Mouse (Mus musculus): ENCODE measurements around the gene Nfkbie. TPM values are rescaled to one million over a fixed set of nuclear protein-coding genes. Genes with fewer than 3 reads are reported as not detected.
A peak's percentile ranks its signal among the peaks of the same experiment; 100 is the strongest.

Gene Nfkbie
- polyA plus RNA-seq, 1 experiment from 2014 or later = 5.7 TPM

DNA sequence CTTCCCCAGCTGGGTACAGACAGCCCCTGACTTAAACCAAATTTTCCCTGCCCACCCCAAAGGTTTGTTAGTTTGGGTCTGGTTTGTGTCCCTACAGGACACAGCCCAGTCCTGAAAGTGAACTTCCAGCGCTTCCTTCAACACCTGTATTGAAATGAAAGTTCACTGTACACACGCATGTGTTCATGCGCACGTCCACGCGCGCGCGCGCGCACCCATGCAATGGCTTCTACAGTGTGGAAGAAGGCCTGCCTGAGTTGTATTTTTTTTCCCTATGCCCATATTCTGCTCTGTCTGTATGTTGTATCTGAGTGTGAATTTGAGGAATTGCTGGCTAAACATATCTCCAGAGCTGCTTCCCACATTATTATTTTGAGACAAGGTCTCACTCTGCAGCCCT is 9.6 kb downstream of the Nfkbie start:
- Histone ChIP-seq H3K9me3 (replicated peaks) (no peaks in the 10 kb centered on the region), H3K4me1 (peaks cover 60% of the 10 kb centered on the region), H3K36me3 (peaks cover 48% of the 10 kb centered on the region), H3K27me3 (no peaks in the 10 kb centered on the region), H3K4me2 (peak overlapping the region; percentile 70), H3K9ac (peak overlapping the region; percentile 95), H3K4me3 (replicated peaks) (peak overlapping the region; percentile 97), H3K27ac (peak overlapping the region; percentile 95; the same call in 1 of the 2 replicates)
- no peak for ATAC-seq (replicated peaks; ENCODE audit: low FRiP score)
- WGBS = 94% methylated on average over 11 of the region's 11 CpGs

DNA sequence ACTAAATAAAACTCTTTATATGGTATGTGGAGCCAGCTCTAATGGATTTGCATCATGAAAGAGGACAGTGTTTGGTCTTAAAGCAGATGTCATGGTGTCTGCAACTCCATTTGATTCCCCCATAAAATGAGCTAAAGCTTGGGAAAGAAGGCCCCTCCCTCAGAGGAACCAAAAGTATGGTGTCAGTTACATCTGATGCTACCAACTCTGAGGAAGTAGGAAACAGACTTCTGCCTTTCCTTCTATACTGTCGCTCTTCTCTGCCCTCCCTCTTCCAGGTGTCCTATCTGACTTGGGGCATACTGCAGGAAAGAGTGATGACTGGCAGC is 10.5 kb downstream of the Nfkbie start:
- ATAC-seq (replicated peaks; ENCODE audit: low FRiP score) = no peak
- Histone ChIP-seq H3K27me3 (no peaks in the 10 kb centered on the region), H3K27ac (peak overlapping the region; percentile 7; the same call in 1 of the 2 replicates), H3K4me3 (replicated peaks) (no peak overlapping the region), H3K9ac (no peak overlapping the region), H3K9me3 (replicated peaks) (no peaks in the 10 kb centered on the region), H3K4me2 (no peak overlapping the region), H3K4me1 (peaks cover 69% of the 10 kb centered on the region), H3K36me3 (peaks cover 57% of the 10 kb centered on the region)
- 71% methylated on average over 1 of the region's 1 CpGs for WGBS

DNA sequence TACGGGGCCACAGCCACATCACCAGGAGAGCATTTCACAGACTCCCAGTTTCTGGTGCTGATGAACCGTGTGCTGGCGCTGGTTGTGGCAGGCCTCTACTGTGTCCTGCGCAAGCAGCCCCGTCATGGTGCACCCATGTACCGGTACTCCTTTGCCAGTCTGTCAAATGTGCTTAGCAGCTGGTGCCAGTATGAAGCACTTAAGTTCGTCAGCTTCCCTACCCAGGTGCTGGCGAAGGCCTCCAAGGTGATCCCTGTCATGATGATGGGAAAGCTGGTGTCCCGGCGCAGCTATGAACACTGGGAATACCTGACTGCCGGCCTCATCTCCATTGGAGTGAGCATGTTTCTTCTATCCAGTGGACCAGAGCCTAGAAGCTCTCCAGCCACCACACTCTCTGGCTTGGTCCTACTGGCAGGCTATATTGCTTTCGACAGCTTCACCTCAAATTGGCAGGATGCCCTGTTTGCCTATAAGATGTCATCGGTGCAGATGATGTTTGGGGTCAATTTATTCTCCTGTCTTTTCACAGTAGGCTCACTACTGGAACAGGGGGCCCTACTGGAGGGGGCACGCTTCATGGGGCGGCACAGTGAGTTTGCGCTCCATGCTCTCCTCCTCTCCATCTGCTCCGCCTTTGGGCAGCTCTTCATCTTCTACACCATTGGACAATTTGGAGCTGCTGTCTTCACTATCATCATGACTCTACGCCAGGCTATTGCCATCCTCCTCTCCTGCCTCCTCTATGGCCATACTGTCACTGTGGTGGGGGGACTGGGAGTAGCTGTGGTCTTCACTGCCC is 11.1 kb downstream of the Nfkbie start:
- no peak for ATAC-seq (replicated peaks; ENCODE audit: low FRiP score)
- H3K9me3 ChIP-seq (replicated peaks) = no peaks in the 10 kb centered on the region
- H3K9ac ChIP-seq = no peak overlapping the region
- H3K4me3 ChIP-seq (replicated peaks) = no peak overlapping the region
- peaks cover 75% of the 10 kb centered on the region for H3K4me1 ChIP-seq
- no peak overlapping the region for H3K4me2 ChIP-seq
- H3K27me3 ChIP-seq = no peaks in the 10 kb centered on the region
- peak overlapping the region; percentile 7 for H3K27ac ChIP-seq
- WGBS = 65% methylated on average over 18 of the region's 18 CpGs
- peaks cover 63% of the 10 kb centered on the region for H3K36me3 ChIP-seq

DNA sequence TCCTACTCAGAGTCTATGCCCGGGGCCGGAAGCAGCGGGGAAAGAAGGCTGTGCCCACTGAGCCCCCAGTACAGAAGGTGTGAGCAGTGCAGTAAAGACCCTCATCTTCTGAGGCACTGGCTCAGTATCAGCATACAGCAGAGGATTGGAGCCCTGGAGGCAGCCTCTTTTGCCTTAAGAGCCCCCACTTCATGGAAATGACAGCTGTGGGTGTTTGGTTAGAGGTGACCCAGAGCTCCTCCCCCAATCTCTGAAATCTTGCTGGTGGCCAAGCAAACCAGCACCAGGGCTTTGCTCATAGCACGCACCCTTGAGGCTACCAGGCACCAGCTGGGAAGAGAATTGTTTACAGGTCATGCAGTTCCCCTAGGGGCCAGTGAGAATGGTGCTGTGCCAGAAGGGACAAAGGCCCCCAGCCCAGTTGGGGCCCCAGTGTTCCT is 11.7 kb downstream of the Nfkbie start:
- Histone ChIP-seq H3K4me1 (peaks cover 78% of the 10 kb centered on the region), H3K4me3 (replicated peaks) (no peak overlapping the region), H3K27me3 (no peaks in the 10 kb centered on the region), H3K9ac (no peak overlapping the region), H3K4me2 (no peak overlapping the region), H3K27ac (peak overlapping the region; percentile 7; the same call in 1 of the 2 replicates), H3K9me3 (replicated peaks) (no peaks in the 10 kb centered on the region), H3K36me3 (peaks cover 69% of the 10 kb centered on the region)
- 24% methylated on average over 4 of the region's 4 CpGs for WGBS
- ATAC-seq (replicated peaks; ENCODE audit: low FRiP score) = no peak

DNA sequence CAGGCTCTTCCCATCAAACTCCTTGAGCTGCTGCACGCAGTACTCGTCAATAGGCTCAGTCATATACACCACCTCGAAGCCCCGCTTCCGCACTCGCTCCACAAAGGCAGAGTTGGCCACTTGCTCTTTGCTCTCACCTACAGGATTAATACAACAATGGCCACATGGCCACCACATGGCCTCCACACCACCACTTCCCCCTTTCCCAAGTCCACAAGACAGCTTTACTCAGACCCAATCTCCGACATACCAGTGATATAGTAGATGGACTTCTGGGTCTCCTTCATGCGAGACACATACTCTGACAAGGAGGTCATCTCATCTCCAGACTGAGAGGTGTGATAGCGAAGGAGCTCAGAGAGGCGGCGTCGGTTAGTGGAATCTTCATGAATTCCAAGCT is 13.5 kb downstream of the Nfkbie start:
- no peaks in the 10 kb centered on the region for H3K27me3 ChIP-seq
- no peaks in the 10 kb centered on the region for H3K9me3 ChIP-seq (replicated peaks)
- no peak overlapping the region for H3K27ac ChIP-seq
- peaks cover 69% of the 10 kb centered on the region for H3K4me1 ChIP-seq
- WGBS = 88% methylated on average over 12 of the region's 12 CpGs
- H3K4me3 ChIP-seq (replicated peaks) = no peak overlapping the region
- H3K4me2 ChIP-seq = no peak overlapping the region
- H3K9ac ChIP-seq = no peak overlapping the region
- ATAC-seq (replicated peaks; ENCODE audit: low FRiP score) = no peak
- H3K36me3 ChIP-seq = peaks cover 69% of the 10 kb centered on the region

DNA sequence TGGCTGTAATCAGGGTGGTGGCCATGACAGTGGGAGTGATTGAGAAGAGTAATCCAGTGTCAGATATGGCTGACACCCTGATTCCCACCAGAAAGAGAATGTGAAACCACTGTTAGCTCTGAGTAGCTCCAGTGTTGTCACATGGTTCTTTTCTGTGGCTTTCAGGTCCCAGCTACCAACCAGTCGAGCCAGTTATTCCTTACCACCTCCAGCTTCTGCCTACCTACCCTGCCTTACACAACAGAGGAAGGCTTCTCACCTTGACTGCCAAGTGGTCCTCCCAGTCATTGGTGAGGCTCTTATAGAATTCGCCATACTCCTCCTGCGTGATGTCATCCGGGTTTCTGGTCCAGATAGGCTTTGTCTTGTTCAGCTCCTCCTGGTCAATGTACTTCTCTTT is 14.5 kb downstream of the Nfkbie start:
- H3K4me1 ChIP-seq = peaks cover 72% of the 10 kb centered on the region
- peak overlapping the region; percentile 23; the same call in 1 of the 2 replicates for H3K27ac ChIP-seq
- H3K27me3 ChIP-seq = no peaks in the 10 kb centered on the region
- H3K4me3 ChIP-seq (replicated peaks) = 0 out of 2 replicates have a peak overlapping the region, but pooled peaks have one; percentile 7
- no peak overlapping the region for H3K9ac ChIP-seq
- H3K36me3 ChIP-seq = peaks cover 69% of the 10 kb centered on the region
- ATAC-seq (replicated peaks; ENCODE audit: low FRiP score) = no peak
- no peak overlapping the region for H3K4me2 ChIP-seq
- H3K9me3 ChIP-seq (replicated peaks) = no peaks in the 10 kb centered on the region
- WGBS = 84% methylated on average over 4 of the region's 4 CpGs

DNA sequence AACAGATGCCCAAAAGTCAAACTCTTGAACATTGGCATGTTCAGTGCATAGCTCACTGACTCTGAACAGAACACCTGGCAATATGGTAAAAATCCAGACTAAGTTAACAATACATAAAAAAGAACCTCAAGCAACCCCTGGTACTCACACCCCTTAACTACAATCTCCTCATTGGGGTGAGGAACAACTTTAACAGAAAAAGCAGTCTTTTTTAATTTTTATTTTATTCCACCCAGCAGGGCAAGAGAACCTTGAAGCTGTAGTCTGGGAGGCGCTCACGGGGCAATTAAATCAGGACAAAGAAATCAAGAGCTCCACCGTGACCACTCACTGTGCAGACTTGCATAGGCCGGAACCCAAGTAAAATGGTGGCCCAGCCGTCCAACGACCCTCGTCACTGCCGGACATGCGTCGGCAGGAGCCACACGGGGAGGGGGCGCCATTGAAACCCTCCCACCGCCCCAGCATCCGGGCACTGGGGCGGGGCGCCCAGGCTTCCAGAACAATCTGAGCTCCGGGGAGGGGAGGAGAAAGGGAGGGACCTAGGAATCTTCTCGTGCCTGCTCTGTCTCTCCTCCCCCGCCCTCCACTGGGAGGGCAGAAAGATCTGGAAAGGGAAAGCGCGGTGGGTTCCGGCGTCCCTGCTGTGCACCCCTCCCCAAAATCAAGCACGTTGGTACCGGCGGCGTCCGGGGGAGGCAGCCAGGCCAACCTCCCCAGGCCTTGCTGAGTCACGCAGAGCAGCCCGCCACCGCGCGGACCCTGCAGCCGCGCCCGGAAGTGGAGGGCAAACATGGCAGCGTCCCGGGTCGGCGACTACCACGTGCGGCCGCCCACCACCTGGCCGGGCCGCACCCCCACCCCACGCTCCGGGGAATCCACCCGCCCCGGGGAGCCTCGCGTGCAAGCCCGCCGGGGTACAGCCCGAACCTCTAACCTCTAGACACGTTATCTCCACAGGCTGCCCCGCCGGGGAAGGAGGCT is 16.9 kb downstream of the Nfkbie start:
- under 1% methylated on average over 57 of the region's 57 CpGs for WGBS
- ATAC-seq (replicated peaks; ENCODE audit: low FRiP score) = peak; percentile 65
- peak overlapping the region; percentile 88 for H3K4me2 ChIP-seq
- H3K36me3 ChIP-seq = peaks cover 48% of the 10 kb centered on the region
- H3K27ac ChIP-seq = peak overlapping the region; percentile 99
- H3K4me3 ChIP-seq (replicated peaks) = peak overlapping the region; percentile 97
- no peaks in the 10 kb centered on the region for H3K9me3 ChIP-seq (replicated peaks)
- H3K9ac ChIP-seq = peak overlapping the region; percentile 100
- H3K4me1 ChIP-seq = peaks cover 56% of the 10 kb centered on the region
- no peaks in the 10 kb centered on the region for H3K27me3 ChIP-seq

DNA sequence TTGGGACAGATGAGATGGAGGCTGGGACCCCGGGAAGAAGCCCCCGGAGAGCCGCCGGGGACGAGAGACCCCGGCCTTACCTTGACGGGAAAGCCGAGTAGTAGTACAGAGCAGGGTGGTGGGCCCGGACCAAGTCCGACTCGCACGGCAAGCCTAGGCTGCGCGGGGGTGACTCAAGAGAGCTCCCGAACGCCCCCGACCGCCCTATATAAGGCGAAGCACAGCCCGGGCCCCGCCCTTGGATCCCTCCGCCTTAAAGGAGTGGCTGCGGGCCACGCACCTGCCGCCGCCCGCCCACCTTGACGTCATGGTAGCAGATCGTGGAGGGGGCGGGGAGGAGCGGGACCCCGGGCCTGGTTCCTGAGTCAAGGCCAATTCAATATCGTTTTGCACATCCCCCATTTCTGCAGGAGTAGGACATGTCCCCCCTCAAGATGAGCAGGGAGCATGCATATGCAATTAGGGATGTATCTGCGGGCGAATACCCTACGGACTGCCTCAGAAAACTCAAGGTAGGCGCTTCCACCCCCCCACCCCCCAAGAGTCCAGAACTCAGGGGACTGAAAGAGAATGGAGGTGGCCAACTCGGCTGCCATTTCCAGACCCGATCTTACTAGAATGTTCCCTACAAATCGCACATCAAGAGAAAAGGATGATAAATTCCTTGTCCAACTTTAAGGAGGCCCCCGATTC is 17.7 kb downstream of the Nfkbie start, which contains the start of gene Hsp90ab1:
Hsp90ab1 (minus strand) TSS at position 185 of the 693 bp plus-strand sequence.
- Histone ChIP-seq H3K27me3 (no peaks in the 10 kb centered on the region), H3K9ac (peak within 1 kb of the TSS; percentile 100), H3K4me3 (replicated peaks) (peak within 1 kb of the TSS; percentile 97), H3K9me3 (replicated peaks) (no peaks in the 10 kb centered on the region), H3K36me3 (peaks cover 39% of the 10 kb centered on the region), H3K4me2 (peak within 1 kb of the TSS; percentile 88), H3K27ac (peak within 1 kb of the TSS; percentile 99), H3K4me1 (peaks cover 50% of the 10 kb centered on the region)
- under 1% methylated on average over 40 of the region's 41 CpGs for WGBS
- ATAC-seq (replicated peaks; ENCODE audit: low FRiP score) = peak; percentile 84

DNA sequence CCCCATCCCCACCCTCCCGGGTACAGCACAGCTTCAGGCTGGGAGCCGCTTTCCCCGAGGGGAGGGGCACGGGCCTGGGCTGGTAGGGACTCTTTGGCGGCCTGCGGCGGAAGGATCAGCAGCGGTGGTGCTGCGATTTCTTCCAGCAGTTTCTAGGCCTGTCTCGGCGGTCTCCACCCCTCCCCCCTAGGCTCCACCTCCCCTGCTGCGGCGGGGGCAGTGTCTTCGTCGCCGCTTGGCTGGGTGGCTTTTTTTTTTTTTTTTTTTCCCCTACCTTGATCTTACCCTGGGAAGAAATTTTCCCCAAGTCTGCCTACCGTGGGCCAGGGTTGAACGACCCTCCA is 18.2 kb downstream of the Nfkbie start:
- H3K9ac ChIP-seq = peak overlapping the region; percentile 82
- H3K27ac ChIP-seq = peak overlapping the region; percentile 99
- H3K4me3 ChIP-seq (replicated peaks) = peak overlapping the region; percentile 97
- WGBS = 0% methylated on average over 18 of the region's 18 CpGs
- H3K9me3 ChIP-seq (replicated peaks) = no peaks in the 10 kb centered on the region
- H3K27me3 ChIP-seq = no peaks in the 10 kb centered on the region
- peak; percentile 79 for ATAC-seq (replicated peaks; ENCODE audit: low FRiP score)
- H3K4me2 ChIP-seq = peak overlapping the region; percentile 88
- H3K4me1 ChIP-seq = peaks cover 52% of the 10 kb centered on the region
- peaks cover 34% of the 10 kb centered on the region for H3K36me3 ChIP-seq

DNA sequence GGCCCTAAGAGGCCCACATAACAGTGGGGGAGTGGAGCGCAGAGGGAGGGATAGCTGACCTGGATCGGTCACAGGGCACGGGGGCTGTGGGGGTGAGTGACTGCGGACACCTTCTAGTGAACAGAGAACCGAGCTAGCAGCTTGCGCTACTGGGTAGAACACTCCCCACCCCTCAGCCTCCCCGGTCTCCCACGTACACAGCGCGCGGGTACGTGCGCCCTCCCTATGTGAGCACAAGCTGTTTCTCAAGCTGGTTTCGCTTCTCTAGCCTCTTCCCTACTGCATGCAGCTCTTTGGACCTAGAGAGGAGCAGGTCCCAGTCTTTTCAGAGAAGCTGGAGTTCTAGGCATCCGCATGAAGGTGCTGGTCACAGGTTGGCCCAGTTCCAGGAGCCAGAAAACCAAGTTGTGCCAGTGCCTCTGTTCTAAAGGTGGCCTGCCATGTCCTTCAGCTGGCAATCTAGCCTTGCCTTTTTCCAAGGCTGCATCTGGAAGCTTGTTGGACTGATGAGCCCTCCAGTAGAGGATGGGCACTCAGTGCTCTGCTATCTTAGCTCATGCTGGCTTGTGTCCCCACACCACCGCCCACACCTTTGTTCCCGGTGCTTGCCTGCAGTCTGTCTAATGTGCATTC is 18.7 kb downstream of the Nfkbie start:
- Histone ChIP-seq H3K4me3 (replicated peaks) (peak overlapping the region; percentile 97), H3K4me2 (peak overlapping the region; percentile 88), H3K27me3 (no peaks in the 10 kb centered on the region), H3K9ac (peak overlapping the region; percentile 82), H3K9me3 (replicated peaks) (no peaks in the 10 kb centered on the region), H3K36me3 (peaks cover 29% of the 10 kb centered on the region), H3K27ac (peak overlapping the region; percentile 99), H3K4me1 (peaks cover 49% of the 10 kb centered on the region)
- peak; percentile 46 for ATAC-seq (replicated peaks; ENCODE audit: low FRiP score)
- WGBS = 3% methylated on average over 17 of the region's 17 CpGs
